Mouse (Mus musculus) stomach, embryonic 15.5 days (tissue): ENCODE results near the gene Cep131. TPM values are rescaled to one million over a fixed set of nuclear protein-coding genes. Genes with fewer than 3 reads are reported as not detected.

Experiments used
- ATAC-seq: fragments of 200-750 bp; cut with Nextera tagmentation; 2 replicates; pipeline ENCODE4 v1.8.0; 2017; ENCODE audit warnings: low read depth, moderate number of reproducible peaks, moderate TSS enrichment; ENCODE audit not compliant: insufficient read depth, low FRiP score
- H3K27ac ChIP-seq: fragments of 300-500 bp; sonication (generic); 2 replicates; pipeline ENCODE4 v1.5.1; 2015; ENCODE audit warnings: mild to moderate bottlenecking, inconsistent platforms
- H3K27me3 ChIP-seq: fragments of 300-500 bp; sonication (generic); replicated peaks from 2 replicates; pipeline ENCODE4 v1.6.1; 2015; ENCODE audit warnings: inconsistent platforms
- H3K36me3 ChIP-seq: fragments of 300-500 bp; sonication (generic); 2 replicates; pipeline ENCODE4 v1.6.1; 2015; ENCODE audit warnings: inconsistent platforms
- H3K4me1 ChIP-seq: fragments of 300-500 bp; sonication (generic); 2 replicates; pipeline ENCODE4 v1.6.1; 2015; ENCODE audit warnings: inconsistent platforms
- H3K4me2 ChIP-seq: fragments of 300-500 bp; sonication (generic); 2 replicates; pipeline ENCODE4 v1.6.1; 2015; ENCODE audit warnings: mild to moderate bottlenecking, inconsistent platforms
- H3K4me3 ChIP-seq: fragments of 300-500 bp; sonication (generic); replicated peaks from 2 replicates; pipeline ENCODE4 v1.5.1; 2015; ENCODE audit warnings: inconsistent platforms
- H3K9ac ChIP-seq: fragments of 300-500 bp; sonication (generic); 2 replicates; pipeline ENCODE4 v1.6.1; 2015; ENCODE audit warnings: inconsistent platforms
- H3K9me3 ChIP-seq: fragments of 300-500 bp; sonication (generic); 2 replicates; pipeline ENCODE4 v1.6.1; 2016; ENCODE audit warnings: inconsistent platforms
- WGBS: fragments of 180-500 bp; shearing (Covaris S2); methylation state at CpG from one replicate; pipeline ENCODE4 v1.1.7; 2015; 5-methylcytosine and 5-hydroxymethylcytosine counted together
- polyA plus RNA-seq: library from polyadenylated mRNA; unstranded; fragments of >200 nt; fragmentation: Nextera tagmentation; extraction: Ambion mirVana; gene quantifications from 2 replicates; pipeline ENCODE4 v1.2.1, GENCODE M21; 2015

The Cep131 gene
- polyA plus RNA-seq = 21.6 and 25.1 TPM in 2 replicates

GRCm38 (mm10) chr11:120086702-120087152 is at the start of gene Cep131:
Cep131 (minus strand) TSS chr11:120086827.
- Histone ChIP-seq H3K36me3 (peaks cover 22% of the 10 kb centered on the region), H3K4me2 (peak within 1 kb of the TSS; percentile 92), H3K27me3 (no peaks in the 10 kb centered on the region), H3K4me1 (peaks cover 18% of the 10 kb centered on the region), H3K9ac (peak within 1 kb of the TSS; percentile 95), H3K27ac (peak within 1 kb of the TSS; percentile 77; the same call in 1 of the 2 replicates), H3K9me3 (no peaks in the 10 kb centered on the region), H3K4me3 (peak within 1 kb of the TSS; percentile 97)
- ATAC-seq = peak; percentile 99
- WGBS = under 1% methylated on average over 42 of the region's 42 CpGs

GRCm38 (mm10) chr11:120136195-120136594 is 49.6 kb upstream of the Cep131 start:
- Histone ChIP-seq H3K27ac (peak overlapping the region; percentile 76), H3K9me3 (no peaks in the 10 kb centered on the region), H3K27me3 (no peaks in the 10 kb centered on the region), H3K4me3 (no peak overlapping the region), H3K36me3 (peaks cover 4% of the 10 kb centered on the region; the same call in 1 of the 2 replicates), H3K9ac (no peak overlapping the region), H3K4me2 (peak overlapping the region; percentile 19; the same call in 1 of the 2 replicates), H3K4me1 (peaks cover 34% of the 10 kb centered on the region)
- ATAC-seq = no peak
- 66% methylated on average over 8 of the region's 8 CpGs for WGBS

- Histone ChIP-seq H3K9me3 (no peaks in the 10 kb centered on the region), H3K36me3 (peaks cover 5% of the 10 kb centered on the region), H3K9ac (no peak overlapping the region), H3K4me3 (no peak overlapping the region), H3K4me1 (peaks cover 34% of the 10 kb centered on the region), H3K27me3 (no peaks in the 10 kb centered on the region), H3K27ac (no peak overlapping the region), H3K4me2 (no peak overlapping the region)
- 82% methylated on average over 9 of the region's 9 CpGs for WGBS
- ATAC-seq = no peak
Measured at GRCm38 (mm10) chr11:120134847-120135530, 48.4 kb upstream of the Cep131 start.

GRCm38 (mm10) chr11:120134148-120134547 is 47.5 kb upstream of the Cep131 start:
- H3K27ac ChIP-seq = no peak overlapping the region
- 82% methylated on average over 5 of the region's 5 CpGs for WGBS

GRCm38 (mm10) chr11:120129281-120129680 is 42.7 kb upstream of the Cep131 start:
- Histone ChIP-seq H3K4me2 (no peak overlapping the region), H3K36me3 (peaks cover 41% of the 10 kb centered on the region), H3K4me1 (no peaks in the 10 kb centered on the region), H3K27me3 (no peaks in the 10 kb centered on the region), H3K27ac (no peak overlapping the region), H3K9ac (no peak overlapping the region), H3K4me3 (no peak overlapping the region), H3K9me3 (no peaks in the 10 kb centered on the region)
- 87% methylated on average over 7 of the region's 7 CpGs for WGBS
- ATAC-seq = no peak

More at GRCm38 (mm10) chr11:120134148-120134547, 47.5 kb upstream of the Cep131 start:
- peaks cover 34% of the 10 kb centered on the region for H3K4me1 ChIP-seq
- ATAC-seq = no peak
- no peak overlapping the region for H3K4me2 ChIP-seq
- no peaks in the 10 kb centered on the region for H3K9me3 ChIP-seq
- H3K4me3 ChIP-seq = no peak overlapping the region
- no peaks in the 10 kb centered on the region for H3K27me3 ChIP-seq
- peaks cover 13% of the 10 kb centered on the region for H3K36me3 ChIP-seq
- H3K9ac ChIP-seq = no peak overlapping the region

- ATAC-seq = no peak
- Histone ChIP-seq H3K36me3 (peaks cover 41% of the 10 kb centered on the region), H3K27me3 (no peaks in the 10 kb centered on the region), H3K9me3 (no peaks in the 10 kb centered on the region), H3K4me1 (no peaks in the 10 kb centered on the region), H3K9ac (no peak overlapping the region), H3K27ac (no peak overlapping the region), H3K4me3 (no peak overlapping the region), H3K4me2 (no peak overlapping the region)
- WGBS = 81% methylated on average over 2 of the region's 2 CpGs
Measured at GRCm38 (mm10) chr11:120126845-120127244, 40.2 kb upstream of the Cep131 start.

DNA sequence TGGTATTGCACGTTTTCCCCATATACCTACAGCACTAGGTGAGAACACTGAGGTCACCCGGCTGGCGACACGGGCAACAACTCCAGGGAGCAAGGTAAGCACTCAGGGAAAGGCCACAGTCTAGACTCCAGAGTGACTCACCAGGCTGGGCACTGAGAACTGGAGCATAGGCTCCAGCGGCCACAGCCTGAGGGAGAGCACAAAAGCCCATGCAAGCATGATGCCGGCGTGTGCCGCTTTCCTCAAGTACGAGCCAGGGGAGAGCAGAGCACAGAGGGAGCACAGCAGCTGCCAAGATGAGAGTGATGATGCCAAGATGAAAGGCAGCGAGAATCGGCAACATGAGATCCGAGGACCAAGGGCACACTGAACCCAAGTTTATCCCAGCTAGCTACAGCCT is 35.5 kb upstream of the Cep131 start:
- Histone ChIP-seq H3K4me2 (no peak overlapping the region), H3K4me1 (no peaks in the 10 kb centered on the region), H3K27ac (no peak overlapping the region), H3K9ac (no peak overlapping the region), H3K36me3 (peaks cover 19% of the 10 kb centered on the region; the same call in 1 of the 2 replicates), H3K27me3 (no peaks in the 10 kb centered on the region), H3K4me3 (no peak overlapping the region), H3K9me3 (no peaks in the 10 kb centered on the region)
- 87% methylated on average over 12 of the region's 12 CpGs for WGBS
- no peak for ATAC-seq

DNA sequence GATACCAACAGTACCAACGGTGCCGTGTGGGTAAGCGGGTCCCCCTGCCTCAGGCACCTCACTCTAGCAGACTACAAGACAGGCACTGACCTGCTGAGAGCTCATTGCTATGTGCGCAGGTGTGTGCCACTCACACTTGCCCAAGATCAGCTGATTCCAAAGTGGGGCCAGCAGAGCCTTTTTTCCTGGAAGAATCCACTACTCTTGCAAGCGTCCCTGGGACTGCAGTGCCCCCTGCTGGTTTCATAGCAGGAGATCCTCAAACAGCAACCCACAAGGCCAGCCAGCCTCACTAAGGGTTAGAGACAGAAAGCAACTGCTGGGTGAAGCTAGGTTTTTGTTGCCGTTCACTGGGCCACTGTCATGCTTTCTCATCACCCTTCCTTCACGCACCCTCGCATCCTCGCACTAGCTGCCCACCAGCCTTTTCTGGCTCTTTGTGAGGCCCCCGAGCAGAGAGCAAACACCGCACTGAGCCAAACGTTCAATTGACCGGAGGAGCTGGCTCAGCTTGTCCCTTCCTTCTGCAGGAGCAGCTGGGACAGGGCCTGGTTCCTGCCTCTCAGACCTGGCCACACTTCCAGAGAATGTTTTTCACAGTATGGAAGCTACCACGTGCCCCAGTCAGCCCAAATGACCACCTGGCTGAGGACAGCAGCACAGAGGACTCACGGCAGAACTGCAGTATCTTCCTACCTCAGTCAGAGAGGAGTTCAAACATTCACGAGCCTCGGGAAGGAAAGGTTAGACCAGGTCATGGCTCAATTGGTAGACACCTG is 34.2 kb upstream of the Cep131 start:
- no peak overlapping the region for H3K4me2 ChIP-seq
- WGBS = 75% methylated on average over 17 of the region's 17 CpGs
- H3K4me3 ChIP-seq = no peak overlapping the region
- H3K36me3 ChIP-seq = peaks cover 21% of the 10 kb centered on the region
- ATAC-seq = no peak
- H3K4me1 ChIP-seq = no peaks in the 10 kb centered on the region
- H3K27ac ChIP-seq = no peak overlapping the region
- no peak overlapping the region for H3K9ac ChIP-seq
- H3K27me3 ChIP-seq = no peaks in the 10 kb centered on the region
- H3K9me3 ChIP-seq = no peaks in the 10 kb centered on the region

DNA sequence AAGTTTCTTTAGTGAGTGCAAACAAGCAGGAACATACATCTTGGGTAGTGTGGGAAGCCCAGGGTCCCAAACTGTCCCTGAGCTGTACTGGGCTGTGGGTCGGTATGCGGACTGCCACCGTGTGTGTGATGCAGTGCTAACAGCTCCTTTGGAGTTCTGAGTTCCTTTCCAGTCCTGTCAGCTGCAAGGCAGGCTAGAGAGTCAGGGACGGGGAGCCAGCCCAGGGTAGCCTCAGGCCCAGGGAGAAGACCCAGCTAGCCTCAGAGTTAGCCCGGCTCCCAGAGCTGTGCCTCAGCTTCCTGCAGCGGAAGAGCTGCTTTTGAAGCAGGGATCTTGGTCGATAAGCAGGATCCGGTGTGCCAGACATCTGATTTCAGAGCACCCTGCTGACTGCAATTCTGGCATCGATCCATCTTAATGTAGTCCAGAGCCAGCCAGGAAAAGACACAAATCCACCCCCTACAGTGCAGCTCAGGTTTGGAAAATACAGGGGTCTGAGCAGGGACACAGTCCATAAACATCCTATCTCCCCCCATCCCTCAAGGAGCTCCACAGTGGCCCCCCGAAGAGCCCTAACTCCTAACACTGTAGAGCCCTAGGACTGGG is 33.4 kb upstream of the Cep131 start:
- Histone ChIP-seq H3K9ac (no peak overlapping the region), H3K27ac (no peak overlapping the region), H3K27me3 (no peaks in the 10 kb centered on the region), H3K4me1 (no peaks in the 10 kb centered on the region), H3K4me2 (no peak overlapping the region), H3K4me3 (no peak overlapping the region), H3K9me3 (no peaks in the 10 kb centered on the region), H3K36me3 (peaks cover 23% of the 10 kb centered on the region)
- 82% methylated on average over 10 of the region's 10 CpGs for WGBS
- ATAC-seq = no peak

- no peak overlapping the region for H3K9ac ChIP-seq
- no peaks in the 10 kb centered on the region for H3K27me3 ChIP-seq
- H3K4me2 ChIP-seq = no peak overlapping the region
- H3K27ac ChIP-seq = no peak overlapping the region
- no peaks in the 10 kb centered on the region for H3K9me3 ChIP-seq
- WGBS = 95% methylated on average over 7 of the region's 7 CpGs
- H3K4me1 ChIP-seq = no peaks in the 10 kb centered on the region
- ATAC-seq = no peak
- peaks cover 25% of the 10 kb centered on the region for H3K36me3 ChIP-seq
- no peak overlapping the region for H3K4me3 ChIP-seq
Measured at GRCm38 (mm10) chr11:120119108-120119507, 32.5 kb upstream of the Cep131 start.

DNA sequence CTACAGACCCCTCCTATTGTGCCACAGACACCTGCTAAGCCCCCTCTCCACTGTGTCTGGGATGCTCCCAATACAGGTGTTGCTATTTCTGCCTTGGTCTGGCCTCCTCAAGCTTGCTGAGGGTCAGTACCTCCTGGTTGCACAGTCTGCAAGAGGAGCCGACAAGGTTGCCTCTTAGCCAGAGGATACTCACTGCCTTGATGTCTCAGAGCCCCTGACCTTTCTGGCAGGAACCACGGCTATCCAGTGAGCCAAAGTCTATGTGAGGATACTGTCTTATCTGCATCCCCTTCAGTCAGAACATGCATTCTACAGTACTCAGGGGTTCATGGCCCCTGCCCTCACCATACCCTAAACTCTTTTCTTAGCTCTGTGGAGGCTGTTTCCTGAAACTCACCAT is 31.0 kb upstream of the Cep131 start:
- Histone ChIP-seq H3K4me2 (no peak overlapping the region), H3K27me3 (no peaks in the 10 kb centered on the region), H3K27ac (no peak overlapping the region), H3K36me3 (peaks cover 28% of the 10 kb centered on the region), H3K9ac (no peak overlapping the region), H3K4me1 (no peaks in the 10 kb centered on the region), H3K9me3 (no peaks in the 10 kb centered on the region), H3K4me3 (no peak overlapping the region)
- no peak for ATAC-seq
- WGBS = 84% methylated on average over 2 of the region's 2 CpGs
